Mouse (Mus musculus): ENCODE results near the gene Sdhaf3. TPM values are rescaled to one million over a fixed set of nuclear protein-coding genes. Genes with fewer than 3 reads are reported as not detected.

Sdhaf3 gene
- polyA plus RNA-seq, 1 experiment from 2014 or later = 4.9 TPM

DNA sequence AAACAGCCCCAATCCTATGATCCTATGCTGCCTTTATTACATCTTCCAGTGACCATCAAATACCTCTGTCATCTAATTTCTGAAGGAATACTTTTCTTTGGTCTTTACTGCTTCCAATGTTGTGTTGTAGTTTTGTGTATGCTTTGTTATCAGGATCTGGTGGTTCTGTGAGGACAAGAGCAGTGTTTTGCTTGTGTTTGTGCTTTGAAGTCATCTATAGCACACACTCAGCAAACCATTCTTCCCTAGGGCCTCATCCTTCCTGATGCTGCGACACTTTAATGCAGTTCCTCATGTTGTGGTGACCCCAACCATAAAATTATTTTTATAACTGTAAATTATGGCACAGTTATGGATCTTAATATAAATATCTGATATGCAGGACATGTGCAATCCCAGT lies 42.2 kb downstream of the Sdhaf3 start:
- WGBS = 78% methylated on average over 1 of the region's 1 CpGs
- H3K9me3 ChIP-seq (ENCODE audit: control insufficient read depth, low read length) = no peaks in the 10 kb centered on the region
- no peak overlapping the region for H3K4me3 ChIP-seq (ENCODE audit: control insufficient read depth in 1 of 2, insufficient read depth in 1 of 2, low read depth in 1 of 2, low read length in 2 of 2)
- no peaks in the 10 kb centered on the region for H3K27me3 ChIP-seq (ENCODE audit: control insufficient read depth, insufficient read depth, low read length)
- no peak overlapping the region for H3K9ac ChIP-seq (ENCODE audit: low read length)
- no peaks in the 10 kb centered on the region for H3K4me1 ChIP-seq (ENCODE audit: control insufficient read depth in 2 of 2, insufficient read depth in 2 of 2, low read length in 2 of 2)
- no peaks in the 10 kb centered on the region for H3K36me3 ChIP-seq (ENCODE audit: control insufficient read depth, insufficient read depth, low read length)
- no peak overlapping the region for H3K4me2 ChIP-seq (ENCODE audit: low read length)
- ATAC-seq (ENCODE audit: insufficient number of reproducible peaks, insufficient read depth, low FRiP score, low read depth) = no peak
- no peak overlapping the region for H3K27ac ChIP-seq (replicated peaks in 1 of 2; ENCODE audit: control insufficient read depth in 1 of 2, insufficient read depth in 1 of 2, low read depth in 2 of 2, low read length in 2 of 2)

DNA sequence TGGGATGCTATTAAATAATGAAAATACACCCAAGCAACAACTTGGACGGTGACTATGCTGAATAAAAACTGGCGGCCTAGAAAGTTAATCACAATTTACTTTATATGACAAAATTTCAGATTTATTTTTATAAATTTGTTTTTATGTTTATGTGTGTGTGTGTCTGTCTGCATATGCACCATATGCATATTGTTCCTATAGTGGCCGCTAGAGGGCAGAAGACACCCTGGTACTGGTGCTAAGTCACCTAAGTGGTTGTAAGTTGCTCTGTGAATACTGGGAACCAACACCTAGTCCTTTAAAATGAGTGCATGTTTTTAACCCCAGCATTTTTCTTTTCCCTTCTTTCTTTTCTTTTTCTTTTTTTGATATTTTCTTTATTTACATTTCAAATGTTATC lies 43.2 kb downstream of the Sdhaf3 start:
- WGBS = 83% methylated on average over 3 of the region's 3 CpGs
- H3K4me2 ChIP-seq (ENCODE audit: low read length) = no peak overlapping the region
- H3K4me1 ChIP-seq (ENCODE audit: control insufficient read depth in 2 of 2, insufficient read depth in 2 of 2, low read length in 2 of 2) = no peaks in the 10 kb centered on the region
- H3K4me3 ChIP-seq (ENCODE audit: control insufficient read depth in 1 of 2, insufficient read depth in 1 of 2, low read depth in 1 of 2, low read length in 2 of 2) = no peak overlapping the region
- no peaks in the 10 kb centered on the region for H3K9me3 ChIP-seq (ENCODE audit: control insufficient read depth, low read length)
- H3K27me3 ChIP-seq (ENCODE audit: control insufficient read depth, insufficient read depth, low read length) = no peaks in the 10 kb centered on the region
- H3K27ac ChIP-seq (replicated peaks in 1 of 2; ENCODE audit: control insufficient read depth in 1 of 2, insufficient read depth in 1 of 2, low read depth in 2 of 2, low read length in 2 of 2) = no peak overlapping the region
- no peak overlapping the region for H3K9ac ChIP-seq (ENCODE audit: low read length)
- no peaks in the 10 kb centered on the region for H3K36me3 ChIP-seq (ENCODE audit: control insufficient read depth, insufficient read depth, low read length)
- no peak for ATAC-seq (ENCODE audit: insufficient number of reproducible peaks, insufficient read depth, low FRiP score, low read depth)

DNA sequence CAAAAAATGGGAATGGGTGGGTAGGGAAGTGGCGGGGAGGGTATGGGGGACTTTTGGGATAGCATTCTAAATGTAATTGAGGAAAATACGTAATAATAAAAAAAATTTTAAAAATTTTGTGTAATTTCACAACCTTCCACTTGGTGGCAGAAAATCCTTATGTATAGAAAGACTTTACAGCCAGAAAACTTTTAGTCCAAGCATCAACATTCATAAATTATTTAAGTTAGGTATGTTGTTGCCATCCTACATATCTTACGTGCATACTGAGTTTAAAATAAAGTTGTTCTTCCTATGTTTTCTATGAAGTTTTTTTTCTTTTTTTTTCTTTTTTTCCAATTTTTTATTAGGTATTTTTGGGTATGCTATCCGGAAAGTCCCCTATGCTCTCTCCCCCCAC lies 47.3 kb downstream of the Sdhaf3 start:
- 75% methylated on average over 4 of the region's 4 CpGs for WGBS
- no peak overlapping the region for H3K4me2 ChIP-seq (ENCODE audit: low read length)
- H3K4me3 ChIP-seq (ENCODE audit: control insufficient read depth in 1 of 2, insufficient read depth in 1 of 2, low read depth in 1 of 2, low read length in 2 of 2) = no peak overlapping the region
- H3K27ac ChIP-seq (replicated peaks in 1 of 2; ENCODE audit: control insufficient read depth in 1 of 2, insufficient read depth in 1 of 2, low read depth in 2 of 2, low read length in 2 of 2) = no peak overlapping the region
- H3K27me3 ChIP-seq (ENCODE audit: control insufficient read depth, insufficient read depth, low read length) = no peaks in the 10 kb centered on the region
- H3K36me3 ChIP-seq (ENCODE audit: control insufficient read depth, insufficient read depth, low read length) = no peaks in the 10 kb centered on the region
- no peaks in the 10 kb centered on the region for H3K9me3 ChIP-seq (ENCODE audit: control insufficient read depth, low read length)
- H3K4me1 ChIP-seq (ENCODE audit: control insufficient read depth in 2 of 2, insufficient read depth in 2 of 2, low read length in 2 of 2) = no peaks in the 10 kb centered on the region
- ATAC-seq (ENCODE audit: insufficient number of reproducible peaks, insufficient read depth, low FRiP score, low read depth) = no peak
- H3K9ac ChIP-seq (ENCODE audit: low read length) = no peak overlapping the region

DNA sequence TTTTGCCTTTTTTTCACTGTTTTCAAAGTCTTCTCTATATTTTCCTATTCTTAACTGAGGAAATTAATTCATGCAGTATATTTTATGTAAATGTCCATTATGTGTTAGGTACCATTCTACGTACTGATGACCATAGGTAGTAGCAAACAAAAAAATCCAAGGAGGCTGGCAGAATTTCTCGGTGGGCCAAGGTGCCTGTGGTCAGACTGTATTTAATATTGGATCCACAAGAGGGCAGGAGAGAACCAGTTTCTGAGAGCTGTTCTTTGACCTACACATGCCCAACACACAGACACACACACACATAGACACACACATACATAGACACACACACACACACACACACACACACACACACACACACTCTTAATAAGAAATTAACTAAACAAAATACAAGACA lies 48.2 kb downstream of the Sdhaf3 start:
- ATAC-seq (ENCODE audit: insufficient number of reproducible peaks, insufficient read depth, low FRiP score, low read depth) = no peak
- H3K9me3 ChIP-seq (ENCODE audit: control insufficient read depth, low read length) = no peaks in the 10 kb centered on the region
- 62% methylated on average over 2 of the region's 2 CpGs for WGBS
- no peaks in the 10 kb centered on the region for H3K4me1 ChIP-seq (ENCODE audit: control insufficient read depth in 2 of 2, insufficient read depth in 2 of 2, low read length in 2 of 2)
- H3K36me3 ChIP-seq (ENCODE audit: control insufficient read depth, insufficient read depth, low read length) = no peaks in the 10 kb centered on the region
- H3K4me3 ChIP-seq (ENCODE audit: control insufficient read depth in 1 of 2, insufficient read depth in 1 of 2, low read depth in 1 of 2, low read length in 2 of 2) = no peak overlapping the region
- H3K4me2 ChIP-seq (ENCODE audit: low read length) = no peak overlapping the region
- H3K9ac ChIP-seq (ENCODE audit: low read length) = no peak overlapping the region
- H3K27ac ChIP-seq (replicated peaks in 1 of 2; ENCODE audit: control insufficient read depth in 1 of 2, insufficient read depth in 1 of 2, low read depth in 2 of 2, low read length in 2 of 2) = no peak overlapping the region
- H3K27me3 ChIP-seq (ENCODE audit: control insufficient read depth, insufficient read depth, low read length) = no peaks in the 10 kb centered on the region

DNA sequence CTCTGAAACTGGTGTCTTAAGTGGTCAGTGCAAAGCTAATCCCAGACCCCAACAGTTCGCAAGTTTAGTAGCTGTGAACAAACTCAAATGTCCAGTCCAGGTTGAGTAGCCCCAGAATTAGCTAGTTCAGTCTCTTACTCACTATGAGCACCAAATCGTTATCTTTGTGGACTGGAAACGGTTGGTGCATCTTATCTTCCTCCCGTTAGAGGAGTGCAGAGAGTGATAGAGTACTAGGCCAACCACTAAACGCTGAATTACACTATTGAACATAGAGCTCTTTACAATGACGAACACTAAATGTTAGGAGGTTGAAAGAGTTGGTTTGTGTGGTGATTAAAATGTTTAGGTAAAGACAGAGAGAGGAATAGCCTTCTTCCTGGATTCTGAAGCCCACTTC lies 82.3 kb downstream of the Sdhaf3 start:
- H3K9ac ChIP-seq (ENCODE audit: low read length) = no peak overlapping the region
- no peak overlapping the region for H3K4me3 ChIP-seq (ENCODE audit: control insufficient read depth in 1 of 2, insufficient read depth in 1 of 2, low read depth in 1 of 2, low read length in 2 of 2)
- no peak overlapping the region for H3K27ac ChIP-seq (replicated peaks in 1 of 2; ENCODE audit: control insufficient read depth in 1 of 2, insufficient read depth in 1 of 2, low read depth in 2 of 2, low read length in 2 of 2)
- ATAC-seq (ENCODE audit: insufficient number of reproducible peaks, insufficient read depth, low FRiP score, low read depth) = no peak
- 0 out of 2 replicates have a peak, but pooled peaks cover 7% of the 10 kb centered on the region for H3K36me3 ChIP-seq (ENCODE audit: control insufficient read depth, insufficient read depth, low read length)
- no peaks in the 10 kb centered on the region for H3K4me1 ChIP-seq (ENCODE audit: control insufficient read depth in 2 of 2, insufficient read depth in 2 of 2, low read length in 2 of 2)
- 57% methylated on average over 6 of the region's 6 CpGs for WGBS
- no peaks in the 10 kb centered on the region for H3K27me3 ChIP-seq (ENCODE audit: control insufficient read depth, insufficient read depth, low read length)
- no peak overlapping the region for H3K4me2 ChIP-seq (ENCODE audit: low read length)
- H3K9me3 ChIP-seq (ENCODE audit: control insufficient read depth, low read length) = no peaks in the 10 kb centered on the region

DNA sequence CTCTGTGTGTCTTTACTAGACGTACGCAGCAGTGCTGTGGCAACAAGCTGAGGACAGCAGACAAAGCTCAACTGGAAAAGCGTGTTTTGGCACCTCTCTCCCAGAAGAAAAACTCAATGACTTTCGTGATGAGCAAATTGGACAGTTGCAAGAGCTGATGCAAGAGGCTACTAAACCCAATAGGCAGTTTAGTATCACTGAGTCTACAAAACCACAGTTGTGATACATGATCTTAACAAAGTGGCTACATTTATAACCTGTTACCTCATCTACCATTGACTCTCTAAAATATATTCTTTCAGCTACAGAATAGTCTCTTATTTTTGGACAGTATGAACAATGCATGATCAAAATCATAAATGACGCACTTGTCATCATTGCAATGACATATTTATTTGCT lies 83.0 kb downstream of the Sdhaf3 start:
- Histone ChIP-seq H3K9me3 (ENCODE audit: control insufficient read depth, low read length) (no peaks in the 10 kb centered on the region), H3K27me3 (ENCODE audit: control insufficient read depth, insufficient read depth, low read length) (no peaks in the 10 kb centered on the region), H3K4me1 (ENCODE audit: control insufficient read depth in 2 of 2, insufficient read depth in 2 of 2, low read length in 2 of 2) (no peaks in the 10 kb centered on the region), H3K27ac (replicated peaks in 1 of 2; ENCODE audit: control insufficient read depth in 1 of 2, insufficient read depth in 1 of 2, low read depth in 2 of 2, low read length in 2 of 2) (no peak overlapping the region), H3K4me3 (ENCODE audit: control insufficient read depth in 1 of 2, insufficient read depth in 1 of 2, low read depth in 1 of 2, low read length in 2 of 2) (no peak overlapping the region), H3K4me2 (ENCODE audit: low read length) (no peak overlapping the region), H3K36me3 (ENCODE audit: control insufficient read depth, insufficient read depth, low read length) (0 out of 2 replicates have a peak, but pooled peaks cover 7% of the 10 kb centered on the region), H3K9ac (ENCODE audit: low read length) (no peak overlapping the region)
- WGBS = 88% methylated on average over 5 of the region's 5 CpGs
- ATAC-seq (ENCODE audit: insufficient number of reproducible peaks, insufficient read depth, low FRiP score, low read depth) = no peak

DNA sequence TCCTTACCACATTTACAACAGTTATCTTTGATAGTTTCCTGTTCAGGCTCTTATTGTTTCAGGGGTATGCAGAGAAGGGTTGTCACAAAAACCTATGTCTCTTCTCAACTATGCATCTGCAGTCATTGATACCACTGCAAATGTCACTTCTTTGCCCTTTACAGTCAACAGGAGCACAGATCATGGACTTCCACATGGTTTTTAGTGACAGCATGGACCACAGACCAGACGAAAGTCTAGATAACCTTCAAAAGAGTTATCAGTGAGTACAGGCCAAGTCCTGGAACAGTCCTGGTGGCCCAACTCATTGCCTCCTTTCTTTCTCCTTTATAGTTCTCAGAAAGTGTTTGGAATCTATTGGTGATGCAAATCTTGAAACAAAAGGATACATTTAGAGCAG lies 86.1 kb downstream of the Sdhaf3 start:
- 27% methylated on average over 1 of the region's 1 CpGs for WGBS
- Histone ChIP-seq H3K9ac (ENCODE audit: low read length) (no peak overlapping the region), H3K27me3 (ENCODE audit: control insufficient read depth, insufficient read depth, low read length) (no peaks in the 10 kb centered on the region), H3K36me3 (ENCODE audit: control insufficient read depth, insufficient read depth, low read length) (0 out of 2 replicates have a peak, but pooled peaks cover 7% of the 10 kb centered on the region), H3K4me2 (ENCODE audit: low read length) (no peak overlapping the region), H3K9me3 (ENCODE audit: control insufficient read depth, low read length) (no peaks in the 10 kb centered on the region), H3K4me3 (ENCODE audit: control insufficient read depth in 1 of 2, insufficient read depth in 1 of 2, low read depth in 1 of 2, low read length in 2 of 2) (no peak overlapping the region), H3K4me1 (ENCODE audit: control insufficient read depth in 2 of 2, insufficient read depth in 2 of 2, low read length in 2 of 2) (no peaks in the 10 kb centered on the region), H3K27ac (replicated peaks in 1 of 2; ENCODE audit: control insufficient read depth in 1 of 2, insufficient read depth in 1 of 2, low read depth in 2 of 2, low read length in 2 of 2) (no peak overlapping the region)
- ATAC-seq (ENCODE audit: insufficient number of reproducible peaks, insufficient read depth, low FRiP score, low read depth) = no peak

DNA sequence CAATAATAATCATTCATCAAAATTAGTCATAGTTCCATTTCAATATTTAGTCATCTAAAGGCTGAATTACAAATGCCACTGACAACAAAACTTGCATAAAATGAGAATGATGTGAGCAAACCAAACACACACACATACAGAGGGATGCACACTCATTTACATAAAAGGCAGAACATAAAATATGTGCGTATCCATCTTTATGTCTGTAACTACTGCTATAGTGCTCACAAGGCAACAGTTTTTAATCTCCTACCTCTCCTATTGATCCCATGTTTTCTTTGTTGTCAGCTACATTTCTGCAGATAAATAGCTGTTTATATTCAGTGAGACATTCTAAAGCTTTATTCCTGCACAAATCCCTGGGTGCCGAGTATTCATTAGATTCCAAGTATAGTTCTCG lies 107.0 kb downstream of the Sdhaf3 start:
- Histone ChIP-seq H3K4me3 (ENCODE audit: control insufficient read depth in 1 of 2, insufficient read depth in 1 of 2, low read depth in 1 of 2, low read length in 2 of 2) (no peak overlapping the region), H3K36me3 (ENCODE audit: control insufficient read depth, insufficient read depth, low read length) (no peaks in the 10 kb centered on the region), H3K27ac (replicated peaks in 1 of 2; ENCODE audit: control insufficient read depth in 1 of 2, insufficient read depth in 1 of 2, low read depth in 2 of 2, low read length in 2 of 2) (no peak overlapping the region), H3K4me1 (ENCODE audit: control insufficient read depth in 2 of 2, insufficient read depth in 2 of 2, low read length in 2 of 2) (no peaks in the 10 kb centered on the region), H3K9me3 (ENCODE audit: control insufficient read depth, low read length) (no peaks in the 10 kb centered on the region), H3K27me3 (ENCODE audit: control insufficient read depth, insufficient read depth, low read length) (no peaks in the 10 kb centered on the region), H3K9ac (ENCODE audit: low read length) (no peak overlapping the region), H3K4me2 (ENCODE audit: low read length) (no peak overlapping the region)
- WGBS = 90% methylated on average over 3 of the region's 3 CpGs
- ATAC-seq (ENCODE audit: insufficient number of reproducible peaks, insufficient read depth, low FRiP score, low read depth) = no peak

All from heart, embryonic 14.5 days (tissue).